ENCODE assay signal across 28 mouse cellular contexts in the genomic region with DNA sequence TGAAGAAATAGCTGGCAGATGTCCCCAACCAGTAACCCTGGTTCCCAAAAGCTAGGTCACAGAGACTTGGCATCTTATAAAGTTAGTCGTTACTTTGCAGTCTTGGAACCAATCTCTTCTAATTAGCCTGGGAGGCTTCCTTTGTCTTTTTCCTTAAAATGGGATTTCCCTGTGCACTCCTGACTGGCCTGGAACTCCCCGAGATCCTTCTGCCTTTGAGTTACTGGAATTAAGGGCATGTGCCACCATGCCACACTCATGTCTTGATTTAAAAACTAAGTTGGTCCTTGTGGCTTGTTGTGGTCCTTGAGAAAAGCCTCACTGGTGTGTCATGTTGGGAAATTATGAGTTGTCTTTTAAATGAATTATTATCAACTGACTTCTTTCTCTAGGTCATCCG. TPM values are rescaled to one million over a fixed set of nuclear protein-coding genes. Genes with fewer than 3 reads are reported as not detected.
DNase-seq lines count a peak whose midpoint lies in the region; ATAC-seq and TF ChIP-seq lines count a peak whose summit lies in the region.
"Had no signal": no experiment of that assay in that cellular context is flagged by ENCODE, and none has a peak within 500 bp of the region (broad histone marks: within the 10 kb centered on the region; RNA-seq: fewer than 3 reads in every experiment).

No protein-coding gene starts in this region.

- no peak overlapping the region for H3K4me2 ChIP-seq in midbrain, embryonic 11.5 days
- H3K4me2 ChIP-seq in midbrain, postnatal 0 days (ENCODE audit: low read depth, low read length, poor library complexity, severe bottlenecking), result no peak overlapping the region
- H3K4me2 ChIP-seq in midbrain, embryonic 16.5 days (ENCODE audit: low read length), result no peak overlapping the region
- H3K4me2 ChIP-seq: embryonic facial prominence, embryonic 13.5 days; embryonic facial prominence, embryonic 15.5 days; forebrain, embryonic 13.5 days; forebrain, embryonic 15.5 days had no signal

- H3K36me3 ChIP-seq in midbrain, embryonic 11.5 days (ENCODE audit: control insufficient read depth, insufficient read depth, low read length), result peaks cover 19% of the 10 kb centered on the region
- peaks cover 25% of the 10 kb centered on the region for H3K36me3 ChIP-seq in midbrain, postnatal 0 days (ENCODE audit: insufficient read depth, low read length)
- peaks cover 23% of the 10 kb centered on the region for H3K36me3 ChIP-seq in midbrain, embryonic 16.5 days (ENCODE audit: control insufficient read depth, insufficient read depth, low read length)

- H3K4me1 ChIP-seq in midbrain, embryonic 11.5 days (ENCODE audit: control insufficient read depth, insufficient read depth, low read length), result 0 out of 2 replicates have a peak, but pooled peaks cover 1% of the 10 kb centered on the region
- no peaks in the 10 kb centered on the region for H3K4me1 ChIP-seq in midbrain, postnatal 0 days (ENCODE audit: insufficient read depth, low read length)
- H3K4me1 ChIP-seq in midbrain, embryonic 16.5 days (ENCODE audit: control insufficient read depth, insufficient read depth, low read length), result 0 out of 2 replicates have a peak, but pooled peaks cover under 1% of the 10 kb centered on the region
- H3K4me1 ChIP-seq: embryonic facial prominence, embryonic 15.5 days had no signal

- no peaks in the 10 kb centered on the region for H3K9me3 ChIP-seq in midbrain, embryonic 11.5 days (ENCODE audit: control insufficient read depth, low read length)
- no peaks in the 10 kb centered on the region for H3K9me3 ChIP-seq in midbrain, postnatal 0 days (ENCODE audit: low read length)
- H3K9me3 ChIP-seq in midbrain, embryonic 16.5 days (replicated peaks; ENCODE audit: control insufficient read depth, low read length, poor library complexity, severe bottlenecking), result no peaks in the 10 kb centered on the region
- H3K9me3 ChIP-seq: embryonic facial prominence, embryonic 13.5 days; embryonic facial prominence, embryonic 15.5 days; forebrain, embryonic 13.5 days; forebrain, embryonic 15.5 days had no signal

- TF ChIP-seq CTCF in midbrain, postnatal 0 days (IDR thresholded peaks at IDR 0.05), result no peak

- no peak overlapping the region for H3K27ac ChIP-seq in midbrain, embryonic 11.5 days (ENCODE audit: low read depth, low read length)
- no peak overlapping the region for H3K27ac ChIP-seq in midbrain, postnatal 0 days (ENCODE audit: low read depth, low read length)
- H3K27ac ChIP-seq in midbrain, embryonic 16.5 days (ENCODE audit: low read length), result no peak overlapping the region
- H3K27ac ChIP-seq: embryonic facial prominence, embryonic 13.5 days; embryonic facial prominence, embryonic 15.5 days; forebrain, embryonic 13.5 days; forebrain, embryonic 15.5 days; gastrocnemius, adult 2 months had no signal

- no peak overlapping the region for H3K9ac ChIP-seq in midbrain, embryonic 11.5 days (ENCODE audit: low read length)
- H3K9ac ChIP-seq in midbrain, postnatal 0 days (replicated peaks; ENCODE audit: low read length, poor library complexity, severe bottlenecking), result no peak overlapping the region
- no peak overlapping the region for H3K9ac ChIP-seq in midbrain, embryonic 16.5 days (ENCODE audit: low read depth, low read length)
- H3K9ac ChIP-seq: embryonic facial prominence, embryonic 13.5 days; embryonic facial prominence, embryonic 15.5 days; forebrain, embryonic 13.5 days; forebrain, embryonic 15.5 days; forebrain, postnatal 0 days had no signal

- H3K4me3 ChIP-seq in midbrain, embryonic 11.5 days (ENCODE audit: low read depth, low read length), result no peak overlapping the region
- no peak overlapping the region for H3K4me3 ChIP-seq in midbrain, postnatal 0 days (ENCODE audit: low read depth, low read length)
- no peak overlapping the region for H3K4me3 ChIP-seq in midbrain, embryonic 16.5 days (ENCODE audit: low read depth, low read length)
- H3K4me3 ChIP-seq: embryonic facial prominence, embryonic 13.5 days; embryonic facial prominence, embryonic 15.5 days; erythroblast, embryonic 14.5 days; forebrain, embryonic 13.5 days; forebrain, embryonic 15.5 days; gastrocnemius, adult 2 months had no signal

- no peak for ATAC-seq in midbrain, embryonic 11.5 days (ENCODE audit: low FRiP score)
- no peak for ATAC-seq in midbrain, postnatal 0 days (ENCODE audit: low FRiP score)
- no peak for ATAC-seq in midbrain, embryonic 16.5 days
- ATAC-seq: activated CD4-positive, CD25-positive, alpha-beta regulatory T cell, adult 4 months; forebrain, embryonic 13.5 days; forebrain, embryonic 15.5 days; forebrain, postnatal 0 days; Patski had no signal

- peak; percentile 76 for DNase-seq in adrenal gland, adult 2 months
- no peak for DNase-seq in adrenal gland, postnatal 25 days
- DNase-seq in midbrain, embryonic 11.5 days (ENCODE audit: low spot score, missing footprints), result peak; percentile 59
- no peak for DNase-seq in midbrain, postnatal 0 days (ENCODE audit: low spot score)
- DNase-seq in adrenal gland, postnatal 10 days, result peak; percentile 24
- DNase-seq in fat pad, adult 2 months (ENCODE audit: extremely low read depth, low read depth, low spot score), result peak; percentile 67
- DNase-seq in MN1 (ENCODE audit: low spot score), result no peak
- DNase-seq: cerebellum, adult 11 months; cerebellum, adult 18-20 months; cerebellum, adult 8-10 months; cerebellum, adult 9-11 months; cerebellum, postnatal 14 days; cerebellum, postnatal 36 days; embryo, embryonic 11 days; forebrain, postnatal 0 days; gastrocnemius, adult 2 months had no signal

- H3K27me3 ChIP-seq in midbrain, embryonic 11.5 days (ENCODE audit: control insufficient read depth, insufficient read depth, low read length), result no peaks in the 10 kb centered on the region
- no peaks in the 10 kb centered on the region for H3K27me3 ChIP-seq in midbrain, postnatal 0 days (ENCODE audit: insufficient read depth, low read length)
- H3K27me3 ChIP-seq in midbrain, embryonic 16.5 days (ENCODE audit: control insufficient read depth, insufficient read depth, low read depth, low read length), result no peaks in the 10 kb centered on the region
- H3K27me3 ChIP-seq: embryonic facial prominence, embryonic 13.5 days; embryonic facial prominence, embryonic 15.5 days; forebrain, embryonic 13.5 days; forebrain, embryonic 15.5 days; Patski had no signal

- WGBS in midbrain, embryonic 11.5 days, result 94% methylated on average over 3 of the region's 3 CpGs
- WGBS in midbrain, postnatal 0 days, result 93% methylated on average over 3 of the region's 3 CpGs
- 93% methylated on average over 3 of the region's 3 CpGs for WGBS in midbrain, embryonic 16.5 days

RNA-seq across cellular contexts. Expression of a gene that starts 7.2 kb away (rescaled TPM):
- 100 to 1,000 TPM; 197 to 420 TPM for total RNA-seq in adrenal gland, adult 2 months (2021)
- 38.8 and 52.2 TPM in 2 replicates for polyA plus RNA-seq in adrenal gland, adult 2 months (2012; rRNA removed)
- 378 and 463 TPM in 2 replicates for total RNA-seq in adrenal gland, postnatal 25 days (2021)
- polyA plus RNA-seq in midbrain, embryonic 11.5 days (2014; fragmentation: Nextera tagmentation; extraction: Ambion mirVana), result 658 and 748 TPM in 2 replicates
- 60.1 and 93.3 TPM in 2 replicates for total RNA-seq in midbrain, postnatal 0 days (2014; rRNA removed)
- polyA plus RNA-seq in midbrain, postnatal 0 days (2015; fragmentation: Nextera tagmentation; extraction: Ambion mirVana), result 243 and 244 TPM in 2 replicates
- 100 to 1,000 TPM; 222 to 235 TPM for total RNA-seq in adrenal gland, postnatal 10 days (2021)
- 280 and 327 TPM in 2 replicates for polyA plus RNA-seq in midbrain, embryonic 16.5 days (2015; fragmentation: Nextera tagmentation; extraction: Ambion mirVana)

RNA-seq across cellular contexts. Expression of a gene that starts 12.9 kb away (rescaled TPM):
- 10 to 100 TPM; 62.6 to 73.7 TPM for total RNA-seq in adrenal gland, adult 2 months (2021)
- 43.9 and 48.7 TPM in 2 replicates for polyA plus RNA-seq in adrenal gland, adult 2 months (2012; rRNA removed)
- 114 and 132 TPM in 2 replicates for total RNA-seq in adrenal gland, postnatal 25 days (2021)
- polyA plus RNA-seq in midbrain, embryonic 11.5 days (2014; fragmentation: Nextera tagmentation; extraction: Ambion mirVana), result 147 and 152 TPM in 2 replicates
- 50.4 and 54.2 TPM in 2 replicates for total RNA-seq in midbrain, postnatal 0 days (2014; rRNA removed)
- 62.0 and 69.6 TPM in 2 replicates for polyA plus RNA-seq in midbrain, postnatal 0 days (2015; fragmentation: Nextera tagmentation; extraction: Ambion mirVana)
- total RNA-seq in adrenal gland, postnatal 10 days (2021), result 10 to 100 TPM; 75.1 to 80.4 TPM
- polyA plus RNA-seq in midbrain, embryonic 16.5 days (2015; fragmentation: Nextera tagmentation; extraction: Ambion mirVana), result 120 and 124 TPM in 2 replicates

RNA-seq across cellular contexts. Expression of a gene that starts 18.6 kb away (rescaled TPM):
- total RNA-seq in adrenal gland, adult 2 months (2021), result 100 to 1,000 TPM; 178 to 206 TPM
- polyA plus RNA-seq in adrenal gland, adult 2 months (2012; rRNA removed), result 54.8 and 96.2 TPM in 2 replicates
- total RNA-seq in adrenal gland, postnatal 25 days (2021), result 208 and 254 TPM in 2 replicates
- 107 and 119 TPM in 2 replicates for polyA plus RNA-seq in midbrain, embryonic 11.5 days (2014; fragmentation: Nextera tagmentation; extraction: Ambion mirVana)
- 95.4 and 97.8 TPM in 2 replicates for total RNA-seq in midbrain, postnatal 0 days (2014; rRNA removed)
- 102 and 108 TPM in 2 replicates for polyA plus RNA-seq in midbrain, postnatal 0 days (2015; fragmentation: Nextera tagmentation; extraction: Ambion mirVana)
- 100 to 1,000 TPM; 149 to 167 TPM for total RNA-seq in adrenal gland, postnatal 10 days (2021)
- polyA plus RNA-seq in midbrain, embryonic 16.5 days (2015; fragmentation: Nextera tagmentation; extraction: Ambion mirVana), result 93.6 and 100 TPM in 2 replicates

RNA-seq across cellular contexts. Expression of a gene that starts 25.7 kb away (rescaled TPM):
- 10 to 100 TPM; 42.7 to 44.0 TPM for total RNA-seq in adrenal gland, adult 2 months (2021)
- 12.7 and 14.2 TPM in 2 replicates for polyA plus RNA-seq in adrenal gland, adult 2 months (2012; rRNA removed)
- 82.0 and 85.8 TPM in 2 replicates for total RNA-seq in adrenal gland, postnatal 25 days (2021)
- polyA plus RNA-seq in midbrain, embryonic 11.5 days (2014; fragmentation: Nextera tagmentation; extraction: Ambion mirVana), result 241 and 255 TPM in 2 replicates
- total RNA-seq in midbrain, postnatal 0 days (2014; rRNA removed), result 137 and 210 TPM in 2 replicates
- 195 and 212 TPM in 2 replicates for polyA plus RNA-seq in midbrain, postnatal 0 days (2015; fragmentation: Nextera tagmentation; extraction: Ambion mirVana)
- total RNA-seq in adrenal gland, postnatal 10 days (2021), result 10 to 100 TPM; 43.8 to 86.4 TPM
- 313 and 356 TPM in 2 replicates for polyA plus RNA-seq in midbrain, embryonic 16.5 days (2015; fragmentation: Nextera tagmentation; extraction: Ambion mirVana)

RNA-seq across cellular contexts. Expression of a gene that starts 48.1 kb away (rescaled TPM):
- 1 to 10 TPM in 1 of 2 experiments, not detected in 1; 3.2 TPM for total RNA-seq in adrenal gland, adult 2 months (2021)
- 6.4 and 8.7 TPM in 2 replicates for polyA plus RNA-seq in adrenal gland, adult 2 months (2012; rRNA removed)
- total RNA-seq in adrenal gland, postnatal 25 days (2021), result not detected in 2 replicates
- not detected in 2 replicates for polyA plus RNA-seq in midbrain, embryonic 11.5 days (2014; fragmentation: Nextera tagmentation; extraction: Ambion mirVana)
- total RNA-seq in midbrain, postnatal 0 days (2014; rRNA removed), result 1.4 and 6.0 TPM in 2 replicates
- polyA plus RNA-seq in midbrain, postnatal 0 days (2015; fragmentation: Nextera tagmentation; extraction: Ambion mirVana), result 1.4 and 1.8 TPM in 2 replicates
- under 1 TPM in 1 of 2 experiments, not detected in 1; 0.85 TPM for total RNA-seq in adrenal gland, postnatal 10 days (2021)
- polyA plus RNA-seq in midbrain, embryonic 16.5 days (2015; fragmentation: Nextera tagmentation; extraction: Ambion mirVana), result 0.47 TPM in 1 of 2 replicates, not detected in the other
- total RNA-seq: adrenal gland, postnatal 36 days; common myeloid progenitor, adult 5-6 weeks; forebrain, postnatal 0 days had no signal
- polyA plus RNA-seq: activated CD4-positive, CD25-positive, alpha-beta regulatory T cell, adult 4 months; C2C12; embryonic facial prominence, embryonic 11.5 days; embryonic facial prominence, embryonic 13.5 days; embryonic facial prominence, embryonic 15.5 days; erythroblast, embryonic 14.5 days; forebrain, embryonic 15.5 days had no signal

Comparison
In these comparisons a context has a peak if more than half of its experiments do, and no peak if none do; other contexts are left out.
1. DNase-seq: peak in adrenal gland, adult 2 months (single experiment), midbrain, embryonic 11.5 days (single experiment), adrenal gland, postnatal 10 days (single experiment) and fat pad, adult 2 months (single experiment); none in adrenal gland, postnatal 25 days (single experiment), midbrain, postnatal 0 days (single experiment) and MN1 (single experiment).